Mouse (Mus musculus): ENCODE measurements around the gene Dalrd3. TPM values are rescaled to one million over a fixed set of nuclear protein-coding genes. Genes with fewer than 3 reads are reported as not detected.

Dalrd3 gene
- polyA plus RNA-seq (2012; fragmentation: generic; extraction: Trizol), result 56.1 TPM
- long read RNA-seq, experiment 1, transcript Dalrd3-201 (12 exons, 1,746 nt), result major isoform, 5 of 8 reads
- long read RNA-seq, experiment 1, partial matches to known transcripts, result 1 of 8 reads
- long read RNA-seq, experiment 1, other reads (novel, unspliced or antisense), result 2 of 8 reads
- long read RNA-seq, experiment 2, transcript Dalrd3-201 (12 exons, 1,746 nt), result major isoform, 30 of 41 reads
- long read RNA-seq, experiment 2, partial matches to known transcripts, result 1 of 41 reads
- long read RNA-seq, experiment 2, other reads (novel, unspliced or antisense), result 10 of 41 reads

DNA sequence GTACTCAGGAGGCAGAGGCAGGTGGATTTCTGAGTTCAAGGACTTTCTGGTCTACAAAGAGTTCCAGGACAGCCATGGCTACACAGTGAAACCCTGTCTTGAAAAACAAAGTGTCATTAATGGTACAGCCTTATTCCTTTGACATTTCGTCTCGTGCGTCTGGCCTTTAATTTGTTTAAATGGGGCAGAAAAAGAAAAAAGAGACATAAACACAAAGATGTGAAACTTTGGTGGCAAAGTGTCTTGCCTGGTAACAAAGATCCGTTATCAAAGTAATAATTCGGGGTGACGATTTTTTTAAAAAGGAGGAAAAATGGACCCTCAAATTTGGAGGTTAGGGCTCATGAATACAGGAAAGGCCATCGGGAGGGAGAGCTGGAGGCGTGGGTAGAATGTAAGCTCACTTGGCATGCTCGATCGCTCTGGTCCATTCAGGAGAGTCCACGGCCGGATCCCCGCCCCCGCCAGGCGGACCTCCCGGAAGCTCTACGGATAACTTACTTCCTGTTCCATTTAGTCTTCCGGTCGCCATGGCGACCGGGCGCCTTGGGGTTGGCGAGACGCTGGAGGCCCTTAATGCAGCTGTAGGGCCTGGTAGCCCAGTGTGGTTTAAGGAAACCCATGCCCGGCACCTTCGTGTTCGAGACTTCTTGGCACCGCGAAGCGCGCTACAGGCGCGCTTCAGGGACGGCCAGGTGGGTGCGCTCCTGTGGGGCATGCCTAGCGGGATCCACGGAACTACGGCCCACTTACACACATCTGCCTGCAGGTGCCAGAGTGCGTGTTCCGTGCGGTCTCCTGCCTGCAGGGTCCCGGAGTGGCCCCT is at the start of gene Dalrd3:
Gene Dalrd3 (plus strand): TSS at position 506 of the 826 bp plus-strand sequence.
- no peaks in the 10 kb centered on the region for H3K27me3 ChIP-seq (ENCODE audit: control insufficient read depth, insufficient read depth, insufficient read length)
- H3K79me2 ChIP-seq (ENCODE audit: control insufficient read depth, insufficient read depth), result peaks cover 11% of the 10 kb centered on the region
- no peak for TF ChIP-seq CEBPB (IDR thresholded peaks at IDR 0.05; ENCODE audit: low read depth)
- no peak for TF ChIP-seq MYOD1 (IDR thresholded peaks at IDR 0.05; ENCODE audit: control insufficient read depth, insufficient read length, low read depth)
- TF ChIP-seq MAX (IDR thresholded peaks at IDR 0.05), result peak; percentile 59
- TF ChIP-seq MYOG (IDR thresholded peaks at IDR 0.05; ENCODE audit: control insufficient read depth, extremely low read depth, insufficient read length), result no peak
- TF ChIP-seq USF1 (IDR thresholded peaks at IDR 0.05; ENCODE audit: low read depth), result no peak
- TF ChIP-seq CTCF (IDR thresholded peaks at IDR 0.05; ENCODE audit: control insufficient read depth, insufficient read depth, insufficient read length), result no peak
- no peak for TF ChIP-seq FOSL1 (IDR thresholded peaks at IDR 0.05; ENCODE audit: insufficient read depth, low read length, poor library complexity, severe bottlenecking)
- peaks cover 24% of the 10 kb centered on the region for H3K36me3 ChIP-seq (ENCODE audit: control insufficient read depth, insufficient read depth)
- peak within 1 kb of the TSS; percentile 49 for H3K4me3 ChIP-seq (ENCODE audit: insufficient read depth, poor library complexity, severe bottlenecking)
- peak within 1 kb of the TSS; percentile 73 for H3ac ChIP-seq (ENCODE audit: control insufficient read depth, insufficient read length, low read depth)
- peaks cover 5% of the 10 kb centered on the region for H3K79me3 ChIP-seq (ENCODE audit: low read depth)

DNA sequence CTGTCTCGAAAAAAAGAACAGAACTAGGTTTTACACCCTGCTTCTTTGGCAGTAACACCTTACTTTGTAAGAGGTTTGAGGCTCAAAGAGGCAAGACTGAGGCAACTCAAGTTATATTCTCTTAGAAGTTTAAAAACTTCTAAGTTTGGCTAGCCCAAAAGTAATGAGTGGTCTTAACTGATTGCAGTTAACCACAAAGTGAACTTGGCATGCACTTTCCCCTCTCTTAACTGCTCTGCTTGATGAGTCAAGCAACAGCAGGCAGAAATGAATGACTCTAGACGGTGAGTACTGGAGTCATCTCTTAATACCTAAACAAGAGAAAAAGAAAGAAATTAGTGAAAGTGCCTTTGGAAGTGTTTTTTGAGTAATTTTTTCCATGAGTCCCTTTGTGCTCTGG is 48.1 kb upstream of the Dalrd3 start:
- TF ChIP-seq MYOG (IDR thresholded peaks at IDR 0.05; ENCODE audit: control insufficient read depth, extremely low read depth, insufficient read length), result no peak
- no peak for TF ChIP-seq USF1 (IDR thresholded peaks at IDR 0.05; ENCODE audit: low read depth)
- TF ChIP-seq CEBPB (IDR thresholded peaks at IDR 0.05; ENCODE audit: low read depth), result no peak
- no peak for TF ChIP-seq MAX (IDR thresholded peaks at IDR 0.05)
- no peaks in the 10 kb centered on the region for H3K27me3 ChIP-seq (ENCODE audit: control insufficient read depth, insufficient read depth, insufficient read length)
- H3K79me2 ChIP-seq (ENCODE audit: control insufficient read depth, insufficient read depth), result peaks cover 94% of the 10 kb centered on the region
- peaks cover 89% of the 10 kb centered on the region for H3K79me3 ChIP-seq (ENCODE audit: low read depth)
- no peak overlapping the region for H3ac ChIP-seq (ENCODE audit: control insufficient read depth, insufficient read length, low read depth)
- H3K4me3 ChIP-seq (ENCODE audit: insufficient read depth, poor library complexity, severe bottlenecking), result no peak overlapping the region
- peaks cover 47% of the 10 kb centered on the region for H3K36me3 ChIP-seq (ENCODE audit: control insufficient read depth, insufficient read depth)

- H3K79me2 ChIP-seq (ENCODE audit: control insufficient read depth, insufficient read depth), result peaks cover 100% of the 10 kb centered on the region
- no peak for TF ChIP-seq MYOG (IDR thresholded peaks at IDR 0.05; ENCODE audit: control insufficient read depth, extremely low read depth, insufficient read length)
- TF ChIP-seq MYOD1 (IDR thresholded peaks at IDR 0.05; ENCODE audit: control insufficient read depth, insufficient read length, low read depth), result no peak
- H3K36me3 ChIP-seq (ENCODE audit: control insufficient read depth, insufficient read depth), result peaks cover 53% of the 10 kb centered on the region
- no peaks in the 10 kb centered on the region for H3K27me3 ChIP-seq (ENCODE audit: control insufficient read depth, insufficient read depth, insufficient read length)
- peaks cover 97% of the 10 kb centered on the region for H3K79me3 ChIP-seq (ENCODE audit: low read depth)
- H3ac ChIP-seq (ENCODE audit: control insufficient read depth, insufficient read length, low read depth), result no peak overlapping the region
- H3K4me3 ChIP-seq (ENCODE audit: insufficient read depth, poor library complexity, severe bottlenecking), result no peak overlapping the region
Measured at GRCm38 (mm10) chr9:108523341-108523740, 46.3 kb upstream of the Dalrd3 start.

GRCm38 (mm10) chr9:108525400-108525799 is 44.3 kb upstream of the Dalrd3 start:
- H3K27me3 ChIP-seq (ENCODE audit: control insufficient read depth, insufficient read depth, insufficient read length), result no peaks in the 10 kb centered on the region
- TF ChIP-seq MYOG (IDR thresholded peaks at IDR 0.05; ENCODE audit: control insufficient read depth, extremely low read depth, insufficient read length), result no peak
- no peak for TF ChIP-seq USF1 (IDR thresholded peaks at IDR 0.05; ENCODE audit: low read depth)
- no peak for TF ChIP-seq MYOD1 (IDR thresholded peaks at IDR 0.05; ENCODE audit: control insufficient read depth, insufficient read length, low read depth)
- no peak for TF ChIP-seq CEBPB (IDR thresholded peaks at IDR 0.05; ENCODE audit: low read depth)
- no peak for TF ChIP-seq FOSL1 (IDR thresholded peaks at IDR 0.05; ENCODE audit: insufficient read depth, low read length, poor library complexity, severe bottlenecking)
- no peak for TF ChIP-seq CTCF (IDR thresholded peaks at IDR 0.05; ENCODE audit: control insufficient read depth, insufficient read depth, insufficient read length)
- no peak for TF ChIP-seq MAX (IDR thresholded peaks at IDR 0.05)
- H3K4me3 ChIP-seq (ENCODE audit: insufficient read depth, poor library complexity, severe bottlenecking), result no peak overlapping the region
- H3ac ChIP-seq (ENCODE audit: control insufficient read depth, insufficient read length, low read depth), result no peak overlapping the region
- H3K36me3 ChIP-seq (ENCODE audit: control insufficient read depth, insufficient read depth), result peaks cover 54% of the 10 kb centered on the region
- H3K79me2 ChIP-seq (ENCODE audit: control insufficient read depth, insufficient read depth), result peaks cover 92% of the 10 kb centered on the region
- H3K79me3 ChIP-seq (ENCODE audit: low read depth), result peaks cover 84% of the 10 kb centered on the region

DNA sequence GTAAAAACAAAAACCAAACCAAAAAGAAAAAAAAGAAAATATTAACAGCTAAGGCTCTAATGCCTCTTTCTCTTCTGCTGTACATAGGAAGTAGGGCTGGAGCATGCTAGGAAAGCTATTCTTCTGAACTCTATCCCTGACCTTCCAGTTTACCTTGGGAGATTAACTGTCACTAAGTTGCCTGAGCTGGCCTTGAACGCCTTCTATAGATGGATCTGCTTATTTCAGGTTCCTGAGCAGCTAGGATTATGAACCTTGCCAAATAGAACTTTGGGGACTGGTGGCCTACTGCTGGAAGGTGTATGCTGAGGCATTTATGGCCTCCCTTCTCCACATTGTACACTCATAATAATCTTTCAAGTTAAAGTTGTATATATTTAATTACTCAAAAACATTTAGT is 38.7 kb upstream of the Dalrd3 start:
- TF ChIP-seq MYOD1 (IDR thresholded peaks at IDR 0.05; ENCODE audit: control insufficient read depth, insufficient read length, low read depth) (no peak), CEBPB (IDR thresholded peaks at IDR 0.05; ENCODE audit: low read depth) (no peak), FOSL1 (IDR thresholded peaks at IDR 0.05; ENCODE audit: insufficient read depth, low read length, poor library complexity, severe bottlenecking) (no peak), CTCF (IDR thresholded peaks at IDR 0.05; ENCODE audit: control insufficient read depth, insufficient read depth, insufficient read length) (no peak), MYOG (IDR thresholded peaks at IDR 0.05; ENCODE audit: control insufficient read depth, extremely low read depth, insufficient read length) (no peak), USF1 (IDR thresholded peaks at IDR 0.05; ENCODE audit: low read depth) (no peak), MAX (IDR thresholded peaks at IDR 0.05) (no peak)
- Histone ChIP-seq H3K79me2 (ENCODE audit: control insufficient read depth, insufficient read depth) (peaks cover 73% of the 10 kb centered on the region), H3ac (ENCODE audit: control insufficient read depth, insufficient read length, low read depth) (no peak overlapping the region), H3K36me3 (ENCODE audit: control insufficient read depth, insufficient read depth) (peaks cover 73% of the 10 kb centered on the region), H3K79me3 (ENCODE audit: low read depth) (peaks cover 51% of the 10 kb centered on the region), H3K27me3 (ENCODE audit: control insufficient read depth, insufficient read depth, insufficient read length) (no peaks in the 10 kb centered on the region), H3K4me3 (ENCODE audit: insufficient read depth, poor library complexity, severe bottlenecking) (no peak overlapping the region)
